Comparison of ENCODE assay signal across 25 mouse cellular contexts in genomic region chr2:140242398-140242797, GRCm38 (mm10).
DNase-seq lines count a peak whose midpoint lies in the region; ATAC-seq and TF ChIP-seq lines count a peak whose summit lies in the region.
"Had no signal": no experiment of that assay in that cellular context is flagged by ENCODE, and none has a peak within 500 bp of the region (broad histone marks: within the 10 kb centered on the region; RNA-seq: fewer than 3 reads in every experiment).

No protein-coding gene starts in this region.

- no peaks in the 10 kb centered on the region for H3K9me3 ChIP-seq in hindbrain, embryonic 12.5 days (replicated peaks)
- no peaks in the 10 kb centered on the region for H3K9me3 ChIP-seq in hindbrain, postnatal 0 days (ENCODE audit: low read length)
- H3K9me3 ChIP-seq in midbrain, embryonic 13.5 days = no peaks in the 10 kb centered on the region
- H3K9me3 ChIP-seq in midbrain, postnatal 0 days (ENCODE audit: low read length) = no peaks in the 10 kb centered on the region
- H3K9me3 ChIP-seq in midbrain, embryonic 15.5 days = no peaks in the 10 kb centered on the region
- H3K9me3 ChIP-seq: embryonic facial prominence, embryonic 10.5 days; embryonic facial prominence, embryonic 13.5 days; heart, embryonic 10.5 days; heart, embryonic 13.5 days; hindbrain, embryonic 15.5 days had no signal

- no peak for DNase-seq in hindbrain, postnatal 0 days (ENCODE audit: low spot score)
- no peak for DNase-seq in midbrain, postnatal 0 days (ENCODE audit: low spot score)
- DNase-seq in urinary bladder, postnatal 36 days (ENCODE audit: low spot score in 2 of 2) = no peak
- DNase-seq: adrenal gland, adult 2 months; adrenal gland, postnatal 14 days; cerebellum, adult 11-12 months; cerebellum, adult 8-10 months; cerebellum, postnatal 10 days; cerebellum, postnatal 36 days; embryo, embryonic 11 days; gastrocnemius, postnatal 10 days; gastrocnemius, postnatal 36 days; heart, adult 2 months; heart, postnatal 14 days; heart, postnatal 4 days had no signal

- H3K9ac ChIP-seq in hindbrain, embryonic 12.5 days = no peak overlapping the region
- H3K9ac ChIP-seq in hindbrain, postnatal 0 days (replicated peaks; ENCODE audit: low read length) = no peak overlapping the region
- H3K9ac ChIP-seq in midbrain, embryonic 13.5 days (replicated peaks) = no peak overlapping the region
- no peak overlapping the region for H3K9ac ChIP-seq in midbrain, postnatal 0 days (replicated peaks; ENCODE audit: low read length, poor library complexity, severe bottlenecking)
- no peak overlapping the region for H3K9ac ChIP-seq in midbrain, embryonic 15.5 days
- H3K9ac ChIP-seq: embryonic facial prominence, embryonic 13.5 days; heart, embryonic 13.5 days; hindbrain, embryonic 15.5 days had no signal

- no peak overlapping the region for H3K27ac ChIP-seq in hindbrain, embryonic 12.5 days
- no peak overlapping the region for H3K27ac ChIP-seq in hindbrain, postnatal 0 days
- no peak overlapping the region for H3K27ac ChIP-seq in midbrain, embryonic 13.5 days
- no peak overlapping the region for H3K27ac ChIP-seq in midbrain, postnatal 0 days (ENCODE audit: low read depth, low read length)
- H3K27ac ChIP-seq in midbrain, embryonic 15.5 days = no peak overlapping the region
- H3K27ac ChIP-seq: embryonic facial prominence, embryonic 10.5 days; embryonic facial prominence, embryonic 13.5 days; heart, adult 2 months; heart, embryonic 10.5 days; heart, embryonic 13.5 days; hindbrain, embryonic 15.5 days had no signal

- H3K4me1 ChIP-seq in hindbrain, embryonic 12.5 days = no peaks in the 10 kb centered on the region
- H3K4me1 ChIP-seq in hindbrain, postnatal 0 days (ENCODE audit: insufficient read depth, low read length) = no peaks in the 10 kb centered on the region
- no peaks in the 10 kb centered on the region for H3K4me1 ChIP-seq in midbrain, embryonic 13.5 days (replicated peaks)
- no peaks in the 10 kb centered on the region for H3K4me1 ChIP-seq in midbrain, postnatal 0 days (ENCODE audit: insufficient read depth, low read length)
- peaks cover 4% of the 10 kb centered on the region; the same call in 1 of the 2 replicates for H3K4me1 ChIP-seq in midbrain, embryonic 15.5 days
- H3K4me1 ChIP-seq: embryonic facial prominence, embryonic 10.5 days; embryonic facial prominence, embryonic 13.5 days; heart, embryonic 13.5 days; hindbrain, embryonic 15.5 days had no signal

- no peak overlapping the region for H3K4me2 ChIP-seq in hindbrain, embryonic 12.5 days (replicated peaks)
- H3K4me2 ChIP-seq in hindbrain, postnatal 0 days (ENCODE audit: low read depth, low read length) = no peak overlapping the region
- H3K4me2 ChIP-seq in midbrain, embryonic 13.5 days (replicated peaks) = no peak overlapping the region
- H3K4me2 ChIP-seq in midbrain, postnatal 0 days (ENCODE audit: low read depth, low read length, poor library complexity, severe bottlenecking) = no peak overlapping the region
- H3K4me2 ChIP-seq in midbrain, embryonic 15.5 days = no peak overlapping the region
- H3K4me2 ChIP-seq: embryonic facial prominence, embryonic 13.5 days; heart, embryonic 13.5 days; hindbrain, embryonic 15.5 days had no signal

- peak; percentile 27; the same call in 1 of the 2 replicates for ATAC-seq in hindbrain, embryonic 12.5 days (ENCODE audit: low FRiP score)
- no peak for ATAC-seq in hindbrain, postnatal 0 days
- peak; percentile 65 for ATAC-seq in midbrain, embryonic 13.5 days
- ATAC-seq in midbrain, postnatal 0 days (ENCODE audit: low FRiP score) = no peak
- ATAC-seq in midbrain, embryonic 15.5 days (replicated peaks) = 0 out of 2 replicates have a peak, but pooled peaks have one; percentile 25
- ATAC-seq: CD4-positive, CD25-positive, alpha-beta regulatory T cell, adult 4 months had no signal

- 72% methylated on average over 5 of the region's 5 CpGs for WGBS in hindbrain, embryonic 12.5 days
- whole genome bisulfite sequencing in hindbrain, postnatal 0 days = 65% methylated on average over 5 of the region's 5 CpGs
- 57% methylated on average over 5 of the region's 5 CpGs for WGBS in midbrain, embryonic 13.5 days
- WGBS in midbrain, postnatal 0 days = 38% methylated on average over 5 of the region's 5 CpGs
- 46% methylated on average over 5 of the region's 5 CpGs for WGBS in midbrain, embryonic 15.5 days

- no peaks in the 10 kb centered on the region for H3K36me3 ChIP-seq in hindbrain, embryonic 12.5 days
- H3K36me3 ChIP-seq in hindbrain, postnatal 0 days (ENCODE audit: insufficient read depth, low read length) = no peaks in the 10 kb centered on the region
- no peaks in the 10 kb centered on the region for H3K36me3 ChIP-seq in midbrain, embryonic 13.5 days
- no peaks in the 10 kb centered on the region for H3K36me3 ChIP-seq in midbrain, postnatal 0 days (ENCODE audit: insufficient read depth, low read length)
- no peaks in the 10 kb centered on the region for H3K36me3 ChIP-seq in midbrain, embryonic 15.5 days (replicated peaks)
- H3K36me3 ChIP-seq: embryonic facial prominence, embryonic 10.5 days; embryonic facial prominence, embryonic 13.5 days; heart, embryonic 10.5 days; heart, embryonic 13.5 days; hindbrain, embryonic 15.5 days had no signal

- TF ChIP-seq CTCF in hindbrain, postnatal 0 days (IDR thresholded peaks at IDR 0.05; ENCODE audit: low read depth) = no peak
- TF ChIP-seq CTCF in midbrain, postnatal 0 days (IDR thresholded peaks at IDR 0.05) = no peak

- no peak overlapping the region for H3K4me3 ChIP-seq in hindbrain, embryonic 12.5 days
- H3K4me3 ChIP-seq in hindbrain, postnatal 0 days (ENCODE audit: low read length) = no peak overlapping the region
- no peak overlapping the region for H3K4me3 ChIP-seq in midbrain, embryonic 13.5 days (replicated peaks)
- no peak overlapping the region for H3K4me3 ChIP-seq in midbrain, postnatal 0 days (ENCODE audit: low read depth, low read length)
- no peak overlapping the region for H3K4me3 ChIP-seq in midbrain, embryonic 15.5 days
- H3K4me3 ChIP-seq: embryonic facial prominence, embryonic 10.5 days; embryonic facial prominence, embryonic 13.5 days; erythroblast, embryonic 14.5 days; heart, adult 2 months; heart, embryonic 10.5 days; heart, embryonic 13.5 days; hindbrain, embryonic 15.5 days had no signal

- H3K27me3 ChIP-seq in hindbrain, embryonic 12.5 days = no peaks in the 10 kb centered on the region
- no peaks in the 10 kb centered on the region for H3K27me3 ChIP-seq in hindbrain, postnatal 0 days (ENCODE audit: insufficient read depth, low read length)
- no peaks in the 10 kb centered on the region for H3K27me3 ChIP-seq in midbrain, embryonic 13.5 days
- no peaks in the 10 kb centered on the region for H3K27me3 ChIP-seq in midbrain, postnatal 0 days (ENCODE audit: insufficient read depth, low read length)
- H3K27me3 ChIP-seq in midbrain, embryonic 15.5 days (replicated peaks) = no peaks in the 10 kb centered on the region
- H3K27me3 ChIP-seq: embryonic facial prominence, embryonic 13.5 days; heart, embryonic 13.5 days; hindbrain, embryonic 15.5 days had no signal

Comparison
In these comparisons a context has a peak if more than half of its experiments do, and no peak if none do; other contexts are left out.
1. ATAC-seq: peak in hindbrain, embryonic 12.5 days (single experiment), midbrain, embryonic 13.5 days (single experiment) and midbrain, embryonic 15.5 days (single experiment); none in hindbrain, postnatal 0 days (single experiment) and midbrain, postnatal 0 days (single experiment).